In the genomic region with DNA sequence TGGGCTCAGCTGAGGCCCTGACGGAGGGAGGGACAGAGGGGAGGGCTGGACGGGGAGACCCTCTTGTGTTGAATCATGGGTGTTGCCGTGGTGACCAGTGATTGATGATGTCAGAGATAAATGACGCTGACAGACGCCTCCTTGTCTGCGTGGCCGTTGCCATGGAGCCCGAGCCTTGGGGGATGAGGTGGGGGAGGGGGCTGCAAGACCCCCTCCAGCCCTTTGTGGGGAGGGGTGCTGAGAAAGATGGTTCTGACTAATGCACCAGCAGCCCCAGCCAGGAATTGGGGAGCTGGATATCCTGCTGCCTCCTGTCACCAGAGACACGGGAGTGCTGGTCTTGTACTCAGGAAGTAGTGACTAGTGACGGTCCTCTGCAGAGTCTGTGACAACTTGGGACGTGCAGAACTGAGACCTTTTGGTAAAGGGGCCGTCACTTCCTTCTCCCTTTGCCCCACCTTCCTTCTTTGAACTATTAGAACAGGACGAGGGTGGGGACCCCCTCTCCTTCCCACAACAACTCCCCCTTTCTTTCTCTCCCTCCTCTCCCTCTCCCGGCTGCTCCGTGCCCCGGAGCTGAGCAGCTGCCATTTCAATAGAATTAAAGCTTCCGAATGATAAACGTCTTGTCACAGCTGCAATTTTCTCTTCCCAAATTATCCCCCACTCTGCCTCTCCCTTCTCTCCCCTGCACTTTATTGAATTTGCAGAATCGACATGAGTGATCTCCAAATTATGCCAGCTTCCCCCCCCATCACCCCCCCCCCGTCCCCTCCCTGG, we compare ENCODE assay signal across 8 mouse cellular contexts. TPM values are rescaled to one million over a fixed set of nuclear protein-coding genes. Genes with fewer than 3 reads are reported as not detected.
A peak's percentile ranks its signal among the peaks of the same experiment; 100 is the strongest.
DNase-seq lines count a peak whose midpoint lies in the region; ATAC-seq lines count a peak whose summit lies in the region.

No protein-coding gene starts in this region.

- peak overlapping the region; percentile 71 for H3K27ac ChIP-seq in kidney, embryonic 15.5 days
- peak overlapping the region; percentile 78 for H3K27ac ChIP-seq in embryonic facial prominence, embryonic 10.5 days (replicated peaks)
- peak overlapping the region; percentile 39; the same call in 1 of the 2 replicates for H3K27ac ChIP-seq in heart, embryonic 15.5 days
- no peak overlapping the region for H3K27ac ChIP-seq in liver, embryonic 15.5 days (replicated peaks)

- no peak overlapping the region for H3K4me3 ChIP-seq in kidney, embryonic 15.5 days (replicated peaks)
- H3K4me3 ChIP-seq in embryonic facial prominence, embryonic 10.5 days, result peak overlapping the region; percentile 39
- H3K4me3 ChIP-seq in heart, embryonic 15.5 days, result no peak overlapping the region
- no peak overlapping the region for H3K4me3 ChIP-seq in liver, embryonic 15.5 days (replicated peaks)

- 9% methylated on average over 20 of the region's 20 CpGs for WGBS in kidney, embryonic 15.5 days
- WGBS in embryonic facial prominence, embryonic 10.5 days, result 8% methylated on average over 20 of the region's 20 CpGs
- WGBS in heart, embryonic 15.5 days, result 28% methylated on average over 20 of the region's 20 CpGs
- WGBS in liver, embryonic 15.5 days (ENCODE audit: insufficient replicate concordance), result 13% methylated on average over 20 of the region's 20 CpGs

- peaks cover 85% of the 10 kb centered on the region for H3K4me1 ChIP-seq in kidney, embryonic 15.5 days
- H3K4me1 ChIP-seq in embryonic facial prominence, embryonic 10.5 days, result peaks cover 83% of the 10 kb centered on the region
- peaks cover 84% of the 10 kb centered on the region for H3K4me1 ChIP-seq in heart, embryonic 15.5 days (replicated peaks)
- peaks cover 51% of the 10 kb centered on the region for H3K4me1 ChIP-seq in liver, embryonic 15.5 days (replicated peaks)

- no peak overlapping the region for H3K9ac ChIP-seq in kidney, embryonic 15.5 days
- H3K9ac ChIP-seq in heart, embryonic 15.5 days, result no peak overlapping the region
- no peak overlapping the region for H3K9ac ChIP-seq in liver, embryonic 15.5 days

- peaks cover 68% of the 10 kb centered on the region for H3K36me3 ChIP-seq in kidney, embryonic 15.5 days
- H3K36me3 ChIP-seq in embryonic facial prominence, embryonic 10.5 days (replicated peaks), result peaks cover 74% of the 10 kb centered on the region
- peaks cover 59% of the 10 kb centered on the region for H3K36me3 ChIP-seq in heart, embryonic 15.5 days
- peaks cover 29% of the 10 kb centered on the region; the same call in 1 of the 2 replicates for H3K36me3 ChIP-seq in liver, embryonic 15.5 days (replicated peaks)

- H3K27me3 ChIP-seq in kidney, embryonic 15.5 days, result no peaks in the 10 kb centered on the region
- H3K27me3 ChIP-seq in embryonic facial prominence, embryonic 10.5 days (replicated peaks; ENCODE audit: low read depth, poor library complexity, severe bottlenecking), result no peaks in the 10 kb centered on the region
- no peaks in the 10 kb centered on the region for H3K27me3 ChIP-seq in heart, embryonic 15.5 days
- peaks cover 69% of the 10 kb centered on the region for H3K27me3 ChIP-seq in liver, embryonic 15.5 days

- ATAC-seq in kidney, embryonic 15.5 days (replicated peaks; ENCODE audit: low FRiP score), result no peak
- no peak for ATAC-seq in heart, embryonic 15.5 days (replicated peaks; ENCODE audit: insufficient number of reproducible peaks, insufficient read depth, low FRiP score, low read depth)
- no peak for ATAC-seq in liver, embryonic 15.5 days (ENCODE audit: insufficient read depth)

- peak overlapping the region; percentile 36 for H3K4me2 ChIP-seq in kidney, embryonic 15.5 days
- no peak overlapping the region; the same call in 1 of the 2 replicates for H3K4me2 ChIP-seq in heart, embryonic 15.5 days
- H3K4me2 ChIP-seq in liver, embryonic 15.5 days, result 0 out of 2 replicates have a peak overlapping the region, but pooled peaks have one; percentile 7

- no peaks in the 10 kb centered on the region for H3K9me3 ChIP-seq in kidney, embryonic 15.5 days (replicated peaks)
- no peaks in the 10 kb centered on the region for H3K9me3 ChIP-seq in embryonic facial prominence, embryonic 10.5 days
- no peaks in the 10 kb centered on the region for H3K9me3 ChIP-seq in heart, embryonic 15.5 days (replicated peaks)
- no peaks in the 10 kb centered on the region for H3K9me3 ChIP-seq in liver, embryonic 15.5 days (replicated peaks)

- no peak for DNase-seq in kidney, adult 8-10 months
- peak; percentile 79 for DNase-seq in embryonic facial prominence, embryonic 10.5 days (ENCODE audit: low spot score)
- DNase-seq in urinary bladder, postnatal 4 days (ENCODE audit: low spot score in 2 of 2), result no peak
- DNase-seq in right cerebral cortex, postnatal 14 days, result no peak
- DNase-seq in urinary bladder, postnatal 36 days (ENCODE audit: low spot score in 2 of 2), result no peak

RNA-seq across cellular contexts. Expression of a gene that starts 13.9 kb away (rescaled TPM):
- polyA plus RNA-seq in kidney, embryonic 15.5 days (2015; fragmentation: Nextera tagmentation; extraction: Ambion mirVana), result 0.48 and 0.51 TPM in 2 replicates
- polyA plus RNA-seq in embryonic facial prominence, embryonic 10.5 days (2016; fragmentation: Nextera tagmentation; extraction: Ambion mirVana), result 0.25 TPM in 1 of 2 replicates, not detected in the other
- 3.6 and 4.4 TPM in 2 replicates for polyA plus RNA-seq in heart, embryonic 15.5 days (2015; fragmentation: Nextera tagmentation; extraction: Ambion mirVana)
- not detected in 2 replicates for polyA plus RNA-seq in liver, embryonic 15.5 days (2015; fragmentation: Nextera tagmentation; extraction: Ambion mirVana)

RNA-seq across cellular contexts. Expression of a gene that starts 41.3 kb away (rescaled TPM):
- polyA plus RNA-seq in kidney, embryonic 15.5 days (2015; fragmentation: Nextera tagmentation; extraction: Ambion mirVana), result 29.3 and 32.1 TPM in 2 replicates
- polyA plus RNA-seq in embryonic facial prominence, embryonic 10.5 days (2016; fragmentation: Nextera tagmentation; extraction: Ambion mirVana), result 34.0 and 35.6 TPM in 2 replicates
- 26.2 and 31.0 TPM in 2 replicates for polyA plus RNA-seq in heart, embryonic 15.5 days (2015; fragmentation: Nextera tagmentation; extraction: Ambion mirVana)
- polyA plus RNA-seq in liver, embryonic 15.5 days (2015; fragmentation: Nextera tagmentation; extraction: Ambion mirVana), result 4.4 and 4.5 TPM in 2 replicates

RNA-seq across cellular contexts. Expression of a gene that starts 55.1 kb away (rescaled TPM):
- polyA plus RNA-seq in kidney, embryonic 15.5 days (2015; fragmentation: Nextera tagmentation; extraction: Ambion mirVana), result 249 and 256 TPM in 2 replicates
- polyA plus RNA-seq in embryonic facial prominence, embryonic 10.5 days (2016; fragmentation: Nextera tagmentation; extraction: Ambion mirVana), result 332 and 336 TPM in 2 replicates
- 149 and 159 TPM in 2 replicates for polyA plus RNA-seq in heart, embryonic 15.5 days (2015; fragmentation: Nextera tagmentation; extraction: Ambion mirVana)
- polyA plus RNA-seq in liver, embryonic 15.5 days (2015; fragmentation: Nextera tagmentation; extraction: Ambion mirVana), result 182 and 184 TPM in 2 replicates
